Mouse (Mus musculus) neural tube, embryonic 14.5 days (tissue): ENCODE results near the gene Smbd1. TPM values are rescaled to one million over a fixed set of nuclear protein-coding genes. Genes with fewer than 3 reads are reported as not detected.

Experiments
- ATAC-seq: fragments of 200-750 bp; cut with Nextera tagmentation; 2 replicates; pipeline ENCODE4 v1.8.0; 2017; ENCODE audit warnings: low read depth, mild to moderate bottlenecking, moderate TSS enrichment, moderate library complexity
- H3K27ac ChIP-seq: fragments of 300-500 bp; sonication (generic); 2 replicates; pipeline ENCODE4 v1.5.1; 2014; ENCODE audit warnings: low read depth, mild to moderate bottlenecking, control low read depth, low read length, moderate library complexity, mixed read lengths
- H3K27me3 ChIP-seq: fragments of 300-500 bp; sonication (generic); 2 replicates; pipeline ENCODE4 v1.6.1; 2014; ENCODE audit warnings: low read length; ENCODE audit not compliant: control insufficient read depth, insufficient read depth
- H3K36me3 ChIP-seq: fragments of 300-500 bp; sonication (generic); 2 replicates; pipeline ENCODE4 v1.6.1; 2014; ENCODE audit warnings: low read length, mixed read lengths; ENCODE audit not compliant: control insufficient read depth, insufficient read depth
- H3K4me1 ChIP-seq: fragments of 300-500 bp; sonication (generic); 2 replicates; pipeline ENCODE4 v1.6.1; 2014; ENCODE audit warnings: low read length; ENCODE audit not compliant: control insufficient read depth, insufficient read depth
- H3K4me2 ChIP-seq: fragments of 300-500 bp; sonication (generic); 2 replicates; pipeline ENCODE4 v1.6.1; 2014; ENCODE audit warnings: mild to moderate bottlenecking, low read depth, low read length, control low read depth
- H3K4me3 ChIP-seq: fragments of 300-500 bp; sonication (generic); 2 replicates; pipeline ENCODE4 v1.5.1; 2014; ENCODE audit warnings: low read depth, low read length, control low read depth, mixed read lengths
- H3K9ac ChIP-seq: fragments of 300-500 bp; sonication (generic); replicated peaks from 2 replicates; pipeline ENCODE4 v1.6.1; 2014; ENCODE audit warnings: low read depth, mild to moderate bottlenecking, control low read depth, low read length, mixed read lengths
- H3K9me3 ChIP-seq: fragments of 300-500 bp; sonication (generic); 2 replicates; pipeline ENCODE4 v1.6.1; 2016; ENCODE audit warnings: low read length; ENCODE audit not compliant: control insufficient read depth
- WGBS: fragments of 180-500 bp; shearing (Covaris S2); extraction: QIAGEN DNeasy Blood & Tissue Kit; methylation state at CpG from one replicate; pipeline ENCODE4 v1.1.7; 2014; 5-methylcytosine and 5-hydroxymethylcytosine counted together
- polyA plus RNA-seq: library from polyadenylated mRNA; unstranded; fragments of >200 nt; fragmentation: Nextera tagmentation; extraction: Ambion mirVana; gene quantifications from 2 replicates; pipeline ENCODE4 v1.2.1, GENCODE M21; 2014

The Smbd1 gene
- polyA plus RNA-seq, 1 experiment from 2014 or later = not detected

DNA sequence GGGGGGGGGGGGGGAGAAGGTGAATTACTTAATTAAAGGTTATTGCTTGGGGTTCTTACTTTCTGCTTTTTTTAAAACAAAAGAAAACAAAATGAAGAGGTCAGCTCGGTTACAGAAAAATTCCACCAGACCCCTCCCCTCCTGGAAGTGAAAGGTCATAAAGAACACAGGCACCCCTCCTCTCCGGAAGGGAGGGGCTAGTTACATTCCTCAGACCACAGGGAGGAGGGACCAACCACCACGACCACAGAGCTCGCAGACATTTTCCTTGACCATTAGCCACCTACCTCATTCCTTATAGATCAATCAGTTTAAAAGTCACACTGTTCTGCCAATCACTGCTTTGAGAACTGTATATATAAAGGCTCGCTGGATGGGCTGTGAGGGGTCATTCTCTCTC lies 6.4 kb downstream of the Smbd1 start:
- Histone ChIP-seq H3K4me3 (no peak overlapping the region), H3K4me2 (no peak overlapping the region), H3K9me3 (no peaks in the 10 kb centered on the region), H3K4me1 (no peaks in the 10 kb centered on the region), H3K36me3 (no peaks in the 10 kb centered on the region), H3K9ac (no peak overlapping the region), H3K27ac (no peak overlapping the region), H3K27me3 (no peaks in the 10 kb centered on the region)
- 0 out of 2 replicates have a peak, but pooled peaks have one; percentile 34 for ATAC-seq
- WGBS = 40% methylated on average over 5 of the region's 5 CpGs

DNA sequence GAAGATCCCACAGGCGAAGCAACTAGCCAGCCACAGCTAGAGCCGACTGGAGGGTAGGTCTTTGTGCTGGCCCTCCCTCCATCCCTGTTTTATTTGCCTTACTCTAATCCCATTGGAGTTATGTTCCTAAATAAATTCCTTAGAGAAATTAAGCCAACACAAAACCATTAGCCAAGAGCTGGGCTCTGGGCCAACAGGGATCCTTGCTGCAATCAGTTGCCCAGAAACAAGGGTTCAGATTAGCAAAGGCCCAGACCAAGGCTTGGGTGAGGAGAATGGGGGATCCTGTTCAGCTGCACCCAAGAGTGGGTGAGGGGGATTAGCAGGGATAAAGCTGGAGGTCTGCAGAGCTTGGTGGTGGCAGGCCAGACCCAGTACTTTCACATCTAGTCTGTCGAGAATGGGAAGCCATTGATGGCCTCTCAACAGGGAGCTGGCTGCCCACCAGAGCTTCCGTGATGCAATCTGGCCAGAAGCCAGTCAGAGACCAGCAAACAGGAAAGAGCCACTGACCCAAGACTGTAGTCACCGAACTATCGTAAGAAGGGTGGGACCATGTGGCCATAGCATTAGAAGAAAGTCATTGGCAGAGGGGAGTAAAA lies 6.9 kb downstream of the Smbd1 start:
- WGBS = 38% methylated on average over 6 of the region's 6 CpGs
- no peak overlapping the region for H3K4me3 ChIP-seq
- no peak overlapping the region for H3K4me2 ChIP-seq
- no peak overlapping the region for H3K9ac ChIP-seq
- H3K36me3 ChIP-seq = no peaks in the 10 kb centered on the region
- no peaks in the 10 kb centered on the region for H3K9me3 ChIP-seq
- ATAC-seq = peak; percentile 78
- H3K27me3 ChIP-seq = no peaks in the 10 kb centered on the region
- no peaks in the 10 kb centered on the region for H3K4me1 ChIP-seq
- peak overlapping the region; percentile 35; the same call in 1 of the 2 replicates for H3K27ac ChIP-seq

DNA sequence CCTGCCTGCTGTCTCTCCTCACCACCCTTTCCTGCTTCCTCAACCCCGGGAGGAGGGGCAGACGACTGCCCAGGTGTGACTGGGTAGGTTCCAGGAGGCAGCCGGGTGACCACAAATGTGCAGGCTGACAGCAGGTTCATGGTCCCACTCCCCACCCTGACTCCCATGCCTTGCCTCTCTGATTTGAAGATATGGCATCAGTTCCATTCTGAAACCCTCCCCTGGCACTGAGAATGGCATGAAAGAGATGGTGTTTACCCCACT lies 12.9 kb downstream of the Smbd1 start, which contains the start of gene Muc20:
Gene Muc20, minus strand, starts transcription at position 10 of the 264 bp plus-strand sequence.
- 84% methylated on average over 3 of the region's 3 CpGs for WGBS
- H3K4me1 ChIP-seq = no peaks in the 10 kb centered on the region
- ATAC-seq = no peak
- no peaks in the 10 kb centered on the region for H3K9me3 ChIP-seq
- no peaks in the 10 kb centered on the region for H3K27me3 ChIP-seq
- no peak within 1 kb of the TSS for H3K9ac ChIP-seq
- no peak within 1 kb of the TSS for H3K27ac ChIP-seq
- H3K4me3 ChIP-seq = no peak within 1 kb of the TSS
- no peak within 1 kb of the TSS for H3K4me2 ChIP-seq
- H3K36me3 ChIP-seq = no peaks in the 10 kb centered on the region

DNA sequence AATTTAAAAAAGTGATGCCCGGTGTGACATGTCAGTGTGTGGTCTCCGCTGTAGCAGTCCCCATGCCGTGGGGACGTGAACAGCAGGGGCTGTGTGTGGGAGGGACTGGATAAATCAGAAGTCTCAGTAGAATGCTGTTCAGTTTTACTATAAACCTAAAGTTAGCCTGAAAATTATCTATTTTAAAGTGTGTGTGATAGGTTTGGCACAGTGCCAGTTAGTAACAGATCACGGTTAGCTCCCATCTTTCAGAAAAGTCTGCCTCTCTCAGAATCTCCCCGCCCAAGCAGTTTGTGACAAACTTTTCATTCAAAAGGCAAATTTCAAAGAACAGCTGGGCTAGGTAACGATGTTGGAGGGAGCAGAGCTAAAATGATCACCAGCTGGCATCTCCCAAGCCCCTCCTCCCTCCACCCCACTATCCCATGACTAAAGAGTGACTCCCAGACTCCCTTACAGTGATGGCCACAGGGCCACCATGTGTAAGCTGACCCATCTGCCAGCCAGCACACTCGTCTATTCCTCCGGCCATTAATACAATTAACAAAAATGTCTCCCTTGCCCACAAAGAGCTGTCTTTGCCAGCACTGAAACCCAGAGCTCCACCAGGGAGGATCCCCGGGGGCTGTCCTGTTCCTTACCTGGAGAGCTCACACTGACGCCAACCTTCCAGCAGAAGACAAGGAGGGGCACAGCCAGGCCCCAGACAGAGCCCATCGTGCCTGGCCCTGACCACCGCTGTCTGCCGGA lies 13.4 kb downstream of the Smbd1 start:
- H3K4me3 ChIP-seq = no peak overlapping the region
- no peaks in the 10 kb centered on the region for H3K4me1 ChIP-seq
- 64% methylated on average over 14 of the region's 14 CpGs for WGBS
- no peak overlapping the region for H3K4me2 ChIP-seq
- H3K9me3 ChIP-seq = no peaks in the 10 kb centered on the region
- H3K9ac ChIP-seq = no peak overlapping the region
- H3K36me3 ChIP-seq = no peaks in the 10 kb centered on the region
- no peak overlapping the region for H3K27ac ChIP-seq
- H3K27me3 ChIP-seq = no peaks in the 10 kb centered on the region
- ATAC-seq = no peak

DNA sequence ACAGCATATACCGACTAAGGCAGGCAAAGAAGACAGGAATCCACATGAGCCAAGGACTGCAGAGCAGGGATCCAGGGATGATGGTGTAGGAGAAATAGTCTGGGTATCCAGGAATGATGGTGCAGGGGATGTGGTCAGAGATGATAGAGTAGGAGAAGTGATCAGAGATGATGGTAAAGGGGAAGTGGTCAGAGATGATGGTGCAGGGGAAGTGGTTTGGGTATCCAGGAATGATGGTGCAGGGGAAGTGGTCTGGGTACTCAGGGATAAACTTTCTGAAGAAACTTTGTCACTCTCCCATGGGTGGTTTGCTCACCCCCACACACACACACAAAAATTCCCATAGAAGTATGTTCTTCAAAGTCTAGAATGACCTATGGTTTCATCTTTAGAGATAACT lies 15.1 kb downstream of the Smbd1 start:
- H3K27me3 ChIP-seq = no peaks in the 10 kb centered on the region
- no peak overlapping the region for H3K4me2 ChIP-seq
- H3K4me3 ChIP-seq = no peak overlapping the region
- no peak for ATAC-seq
- H3K9me3 ChIP-seq = no peaks in the 10 kb centered on the region
- no peak overlapping the region for H3K9ac ChIP-seq
- H3K27ac ChIP-seq = no peak overlapping the region
- WGBS = 83% methylated on average over 1 of the region's 1 CpGs
- H3K4me1 ChIP-seq = no peaks in the 10 kb centered on the region
- H3K36me3 ChIP-seq = no peaks in the 10 kb centered on the region

DNA sequence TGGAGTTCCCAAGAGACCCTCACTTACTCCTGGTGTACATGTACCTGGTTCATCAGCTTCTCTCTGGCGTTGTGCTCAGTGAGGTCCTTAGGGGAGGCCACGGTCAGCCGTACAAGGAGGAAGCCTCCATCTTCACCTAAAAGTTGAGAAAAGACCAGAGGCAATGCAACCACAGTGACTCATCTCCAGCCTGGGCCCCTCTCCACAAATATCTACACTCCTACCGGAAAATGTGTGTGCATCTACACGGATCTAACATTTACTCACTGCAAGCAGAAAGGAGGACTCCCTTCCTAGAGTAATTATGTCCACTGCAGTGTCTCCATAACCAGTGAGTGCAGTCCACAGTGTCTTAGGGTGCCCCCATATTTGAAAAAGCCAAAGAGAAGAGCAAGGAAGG lies 20.2 kb downstream of the Smbd1 start:
- Histone ChIP-seq H3K27me3 (no peaks in the 10 kb centered on the region), H3K9ac (no peak overlapping the region), H3K4me3 (no peak overlapping the region), H3K4me1 (no peaks in the 10 kb centered on the region), H3K27ac (no peak overlapping the region), H3K9me3 (no peaks in the 10 kb centered on the region), H3K4me2 (no peak overlapping the region), H3K36me3 (no peaks in the 10 kb centered on the region)
- 98% methylated on average over 5 of the region's 5 CpGs for WGBS
- no peak for ATAC-seq

DNA sequence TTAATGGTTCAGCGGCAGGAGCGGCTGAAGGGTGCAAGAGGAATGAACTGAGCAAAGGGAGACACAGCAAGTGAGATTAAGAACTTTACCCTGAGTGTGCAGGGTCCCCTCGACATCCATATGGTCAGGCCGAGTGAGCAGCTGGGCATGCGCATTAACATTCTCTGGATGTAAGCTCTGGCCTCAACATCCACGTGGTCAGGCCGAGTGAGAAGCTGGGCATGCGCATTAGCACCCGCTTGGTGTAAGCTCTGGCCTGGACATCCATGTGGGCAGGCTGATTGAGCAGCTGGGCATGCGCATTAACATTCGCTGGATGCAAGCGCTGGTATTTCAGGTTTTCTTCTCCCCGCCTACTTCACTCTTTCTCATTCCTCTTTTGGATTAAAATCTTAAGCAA lies 25.4 kb downstream of the Smbd1 start:
- Histone ChIP-seq H3K9ac (no peak overlapping the region), H3K27me3 (no peaks in the 10 kb centered on the region), H3K4me1 (no peaks in the 10 kb centered on the region), H3K36me3 (no peaks in the 10 kb centered on the region), H3K27ac (no peak overlapping the region), H3K9me3 (no peaks in the 10 kb centered on the region), H3K4me2 (no peak overlapping the region), H3K4me3 (no peak overlapping the region)
- WGBS = 68% methylated on average over 13 of the region's 13 CpGs
- no peak for ATAC-seq

DNA sequence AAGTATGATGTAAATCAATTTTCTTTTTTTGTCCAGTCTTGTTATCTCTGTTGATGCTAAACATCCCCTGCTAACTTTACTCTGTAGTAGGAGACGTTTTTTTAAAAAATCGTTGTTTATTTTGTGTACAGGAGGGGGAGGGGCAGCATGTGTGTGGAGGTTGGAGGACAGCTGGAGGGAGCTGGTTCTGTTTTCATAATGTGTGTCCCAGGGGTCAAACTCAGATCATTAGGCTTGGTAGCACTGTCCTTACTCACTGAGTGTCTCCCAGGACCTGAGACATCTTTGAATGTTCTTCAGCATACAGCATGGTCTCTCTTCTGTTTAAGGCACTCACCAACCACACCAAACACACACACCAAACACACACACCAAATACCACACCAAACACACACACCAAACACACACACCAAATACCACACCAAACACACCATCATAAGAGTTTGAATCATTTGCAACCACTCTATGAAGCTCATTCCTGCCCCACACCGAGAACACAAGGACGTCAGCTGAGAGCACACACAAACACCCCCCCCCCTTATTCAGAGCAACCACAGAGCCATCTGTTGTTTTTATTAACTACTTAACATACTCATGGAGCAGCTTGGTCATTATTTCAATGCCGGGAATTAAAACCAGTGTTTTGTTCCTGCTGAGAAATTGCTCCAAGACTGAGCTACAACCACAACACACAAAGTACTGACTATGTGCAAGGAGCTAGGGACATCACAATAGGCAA lies 26.8 kb downstream of the Smbd1 start:
- ATAC-seq = no peak
- no peak overlapping the region for H3K9ac ChIP-seq
- H3K36me3 ChIP-seq = no peaks in the 10 kb centered on the region
- H3K27me3 ChIP-seq = no peaks in the 10 kb centered on the region
- no peaks in the 10 kb centered on the region for H3K4me1 ChIP-seq
- WGBS = 42% methylated on average over 5 of the region's 5 CpGs
- H3K27ac ChIP-seq = no peak overlapping the region
- H3K9me3 ChIP-seq = no peaks in the 10 kb centered on the region
- H3K4me2 ChIP-seq = no peak overlapping the region
- H3K4me3 ChIP-seq = no peak overlapping the region

DNA sequence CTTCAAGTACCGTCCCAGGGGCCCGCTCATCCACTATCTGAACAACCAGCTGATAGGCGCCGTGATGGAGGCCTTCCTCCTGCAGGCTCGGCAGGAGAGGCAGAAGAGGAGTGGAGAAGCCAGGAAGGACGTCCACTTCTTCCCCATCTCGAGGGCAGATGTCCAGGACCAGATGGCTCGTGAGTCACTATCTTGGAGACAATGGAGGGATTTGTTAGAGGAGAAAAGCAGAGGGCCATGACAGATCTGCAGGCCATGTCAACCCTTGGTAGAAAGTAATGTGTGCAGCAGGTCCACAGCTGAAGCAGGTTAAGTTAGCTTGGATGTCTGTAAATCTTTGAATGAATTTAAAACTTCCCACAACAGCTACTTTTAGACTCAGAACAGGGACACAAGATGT lies 31.3 kb downstream of the Smbd1 start:
- H3K4me2 ChIP-seq = no peak overlapping the region

More for the DNA sequence above, 31.3 kb downstream of the Smbd1 start:
- Histone ChIP-seq H3K9ac (no peak overlapping the region), H3K9me3 (no peaks in the 10 kb centered on the region), H3K27me3 (no peaks in the 10 kb centered on the region), H3K36me3 (no peaks in the 10 kb centered on the region), H3K27ac (no peak overlapping the region), H3K4me3 (no peak overlapping the region), H3K4me1 (no peaks in the 10 kb centered on the region)
- no peak for ATAC-seq
- WGBS = 48% methylated on average over 8 of the region's 8 CpGs
